Mouse (Mus musculus) forebrain, embryonic 10.5 days (tissue): ENCODE results near the gene Cdkal1. TPM values are rescaled to one million over a fixed set of nuclear protein-coding genes. Genes with fewer than 3 reads are reported as not detected.

ENCODE experiments used
- DNase-seq: peaks from one replicate; pipeline ENCODE4 v3.0.0-alpha.2; 2017; ENCODE audit warnings: low spot score; ENCODE audit errors: extremely low spot score
- H3K27ac ChIP-seq: fragments of 300-500 bp; sonication (generic); 2 replicates; pipeline ENCODE4 v1.5.1; 2016; ENCODE audit warnings: mild to moderate bottlenecking
- H3K27me3 ChIP-seq: fragments of 300-500 bp; sonication (generic); 2 replicates; pipeline ENCODE4 v1.6.1; 2016; ENCODE audit warnings: mild to moderate bottlenecking; ENCODE audit not compliant: poor library complexity, severe bottlenecking
- H3K36me3 ChIP-seq: fragments of 300-500 bp; sonication (generic); replicated peaks from 2 replicates; pipeline ENCODE4 v1.6.1; 2016; ENCODE audit warnings: mild to moderate bottlenecking, moderate library complexity
- H3K4me1 ChIP-seq: fragments of 300-500 bp; sonication (generic); 2 replicates; pipeline ENCODE4 v1.6.1; 2016
- H3K4me3 ChIP-seq: fragments of 300-500 bp; sonication (generic); 2 replicates; pipeline ENCODE4 v1.5.1; 2016; ENCODE audit warnings: mild to moderate bottlenecking, moderate library complexity
- H3K9me3 ChIP-seq: fragments of 300-500 bp; sonication (generic); 2 replicates; pipeline ENCODE4 v1.6.1; 2016; ENCODE audit warnings: mild to moderate bottlenecking, moderate library complexity
- WGBS: fragments of 180-500 bp; shearing (Covaris S2); methylation state at CpG from one replicate; pipeline ENCODE4 v1.1.7; 2016; 5-methylcytosine and 5-hydroxymethylcytosine counted together
- polyA plus RNA-seq: library from polyadenylated mRNA; unstranded; fragments of >200 nt; fragmentation: Nextera tagmentation; extraction: Ambion mirVana; gene quantifications from 2 replicates; pipeline ENCODE4 v1.2.1, GENCODE M21; 2016

The Cdkal1 gene
- polyA plus RNA-seq, result 34.3 and 34.5 TPM in 2 replicates

- H3K4me3 ChIP-seq, result peak within 1 kb of the TSS; percentile 87
- H3K4me1 ChIP-seq, result peaks cover 14% of the 10 kb centered on the region
- H3K36me3 ChIP-seq, result peaks cover 21% of the 10 kb centered on the region
- WGBS, result under 1% methylated on average over 33 of the region's 33 CpGs
- H3K9me3 ChIP-seq, result no peaks in the 10 kb centered on the region
- no peaks in the 10 kb centered on the region for H3K27me3 ChIP-seq
- peak within 1 kb of the TSS; percentile 91 for H3K27ac ChIP-seq
- DNase-seq, result peak; percentile 77
Observed at GRCm38 (mm10) chr13:29855281-29856031, at the start of gene Cdkal1. Cdkal1 (minus strand) TSS chr13:29855674.

GRCm38 (mm10) chr13:29903341-29903740 lies 47.9 kb upstream of the Cdkal1 start:
- WGBS, result 96% methylated on average over 1 of the region's 1 CpGs
- no peak overlapping the region for H3K27ac ChIP-seq

GRCm38 (mm10) chr13:29902676-29903075 lies 47.2 kb upstream of the Cdkal1 start:
- DNase-seq, result no peak
- H3K4me1 ChIP-seq, result no peaks in the 10 kb centered on the region
- 89% methylated on average over 1 of the region's 1 CpGs for WGBS
- no peaks in the 10 kb centered on the region for H3K27me3 ChIP-seq
- peaks cover 64% of the 10 kb centered on the region for H3K36me3 ChIP-seq
- peaks cover 42% of the 10 kb centered on the region for H3K9me3 ChIP-seq
- no peak overlapping the region for H3K4me3 ChIP-seq
- H3K27ac ChIP-seq, result no peak overlapping the region

More at GRCm38 (mm10) chr13:29903341-29903740, 47.9 kb upstream of the Cdkal1 start:
- no peaks in the 10 kb centered on the region for H3K4me1 ChIP-seq
- no peak overlapping the region for H3K4me3 ChIP-seq
- no peaks in the 10 kb centered on the region for H3K27me3 ChIP-seq
- peaks cover 43% of the 10 kb centered on the region for H3K9me3 ChIP-seq
- peaks cover 69% of the 10 kb centered on the region for H3K36me3 ChIP-seq
- no peak for DNase-seq

- WGBS, result 84% methylated on average over 4 of the region's 4 CpGs
- no peak overlapping the region for H3K27ac ChIP-seq
- H3K36me3 ChIP-seq, result peaks cover 55% of the 10 kb centered on the region
Observed at GRCm38 (mm10) chr13:29901641-29902040, 46.2 kb upstream of the Cdkal1 start.

GRCm38 (mm10) chr13:29866780-29867179 lies 11.3 kb upstream of the Cdkal1 start:
- peaks cover 6% of the 10 kb centered on the region for H3K4me1 ChIP-seq
- DNase-seq, result no peak
- H3K9me3 ChIP-seq, result no peaks in the 10 kb centered on the region
- no peaks in the 10 kb centered on the region for H3K27me3 ChIP-seq
- no peak overlapping the region for H3K27ac ChIP-seq
- H3K36me3 ChIP-seq, result no peaks in the 10 kb centered on the region
- H3K4me3 ChIP-seq, result no peak overlapping the region
- WGBS, result 98% methylated on average over 3 of the region's 3 CpGs

More at GRCm38 (mm10) chr13:29901641-29902040, 46.2 kb upstream of the Cdkal1 start:
- H3K4me3 ChIP-seq, result no peak overlapping the region
- no peaks in the 10 kb centered on the region for H3K4me1 ChIP-seq
- H3K27me3 ChIP-seq, result no peaks in the 10 kb centered on the region
- peaks cover 40% of the 10 kb centered on the region for H3K9me3 ChIP-seq
- DNase-seq, result no peak

GRCm38 (mm10) chr13:29864331-29864730 lies 8.9 kb upstream of the Cdkal1 start:
- Histone ChIP-seq H3K4me3 (no peak overlapping the region), H3K27ac (no peak overlapping the region), H3K9me3 (no peaks in the 10 kb centered on the region), H3K27me3 (no peaks in the 10 kb centered on the region), H3K4me1 (peaks cover 6% of the 10 kb centered on the region), H3K36me3 (no peaks in the 10 kb centered on the region)
- WGBS, result 62% methylated on average over 6 of the region's 6 CpGs
- no peak for DNase-seq

- H3K27ac ChIP-seq, result no peak overlapping the region
- no peak for DNase-seq
- H3K27me3 ChIP-seq, result no peaks in the 10 kb centered on the region
- WGBS, result 81% methylated on average over 2 of the region's 2 CpGs
- H3K4me1 ChIP-seq, result peaks cover 6% of the 10 kb centered on the region
- H3K36me3 ChIP-seq, result no peaks in the 10 kb centered on the region
- no peak overlapping the region for H3K4me3 ChIP-seq
- H3K9me3 ChIP-seq, result no peaks in the 10 kb centered on the region
Observed at GRCm38 (mm10) chr13:29860087-29860486, 4.6 kb upstream of the Cdkal1 start.

DNA sequence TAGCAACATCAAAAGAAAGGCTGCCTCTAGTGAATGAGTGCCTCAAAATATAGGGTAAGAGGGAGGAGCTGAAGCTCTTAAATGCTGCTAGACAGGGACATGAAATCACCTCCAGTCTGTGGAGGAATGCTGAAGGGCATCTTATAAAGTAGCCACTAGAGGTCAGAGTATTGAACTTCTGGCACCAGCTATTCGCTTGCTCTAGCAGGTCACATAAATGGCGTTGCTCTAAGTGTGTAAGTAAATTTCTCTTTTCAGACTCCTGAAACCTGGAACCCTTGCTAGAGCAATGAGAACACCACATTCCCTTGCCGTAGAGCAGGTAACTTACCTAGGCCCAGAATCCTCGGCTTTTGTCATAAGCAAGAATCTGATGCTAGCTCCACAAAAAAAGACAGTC lies 2.0 kb upstream of the Cdkal1 start:
- Histone ChIP-seq H3K27me3 (no peaks in the 10 kb centered on the region), H3K27ac (no peak overlapping the region), H3K4me3 (no peak overlapping the region), H3K36me3 (peaks cover 4% of the 10 kb centered on the region; the same call in 1 of the 2 replicates), H3K9me3 (no peaks in the 10 kb centered on the region), H3K4me1 (peaks cover 14% of the 10 kb centered on the region)
- no peak for DNase-seq
- 29% methylated on average over 4 of the region's 4 CpGs for WGBS

DNA sequence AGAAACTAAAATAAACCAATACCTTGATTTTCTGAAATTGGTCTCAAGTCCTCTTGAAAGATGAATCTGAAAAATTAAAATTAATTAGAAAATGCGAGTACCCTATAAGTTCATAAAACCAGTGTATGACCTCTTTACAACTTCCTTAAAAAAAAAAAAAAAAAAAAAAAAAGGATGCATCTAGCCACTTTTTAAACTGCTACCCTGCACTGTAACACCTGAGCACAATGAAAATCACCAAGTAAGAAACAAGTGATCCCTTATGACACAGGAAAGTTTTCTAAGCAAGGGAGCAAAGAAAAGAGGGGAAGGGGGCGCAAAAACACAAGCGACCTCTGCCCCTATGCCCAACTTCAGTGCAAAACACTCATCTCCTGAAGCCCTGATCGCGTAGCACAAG lies 598 bp downstream of the Cdkal1 start:
- no peak for DNase-seq
- peaks cover 27% of the 10 kb centered on the region for H3K36me3 ChIP-seq
- H3K4me3 ChIP-seq, result peak overlapping the region; percentile 87
- 2% methylated on average over 5 of the region's 5 CpGs for WGBS
- peak overlapping the region; percentile 91 for H3K27ac ChIP-seq
- no peaks in the 10 kb centered on the region for H3K9me3 ChIP-seq
- no peaks in the 10 kb centered on the region for H3K27me3 ChIP-seq
- H3K4me1 ChIP-seq, result peaks cover 14% of the 10 kb centered on the region

- H3K36me3 ChIP-seq, result peaks cover 47% of the 10 kb centered on the region
- no peak for DNase-seq
- 71% methylated on average over 5 of the region's 5 CpGs for WGBS
Observed at GRCm38 (mm10) chr13:29838409-29839047, 16.9 kb downstream of the Cdkal1 start.

DNA sequence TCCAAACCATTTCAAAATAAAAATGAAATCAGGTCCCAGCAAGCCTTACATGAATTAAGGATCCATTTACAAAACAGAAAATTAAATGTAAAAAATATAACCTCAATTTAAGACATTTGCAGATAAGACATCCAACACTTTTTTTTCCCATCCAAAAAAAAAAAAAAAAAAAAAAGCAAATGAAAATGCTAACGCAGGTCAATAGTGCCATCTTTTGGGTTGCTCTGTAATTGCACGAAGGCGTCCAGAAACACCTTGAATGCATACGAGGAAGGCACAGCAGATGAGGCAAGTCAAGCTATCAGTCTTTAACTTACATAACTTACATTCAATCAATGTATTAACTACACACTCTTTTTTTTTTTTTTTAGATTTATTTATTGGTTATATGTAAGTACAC lies 20.3 kb downstream of the Cdkal1 start:
- no peak for DNase-seq
- WGBS, result 48% methylated on average over 4 of the region's 4 CpGs
- no peak overlapping the region for H3K27ac ChIP-seq

More at GRCm38 (mm10) chr13:29838409-29839047, 16.9 kb downstream of the Cdkal1 start:
- no peak overlapping the region for H3K4me3 ChIP-seq
- H3K9me3 ChIP-seq, result no peaks in the 10 kb centered on the region
- no peak overlapping the region for H3K27ac ChIP-seq
- H3K27me3 ChIP-seq, result no peaks in the 10 kb centered on the region
- no peaks in the 10 kb centered on the region for H3K4me1 ChIP-seq

DNA sequence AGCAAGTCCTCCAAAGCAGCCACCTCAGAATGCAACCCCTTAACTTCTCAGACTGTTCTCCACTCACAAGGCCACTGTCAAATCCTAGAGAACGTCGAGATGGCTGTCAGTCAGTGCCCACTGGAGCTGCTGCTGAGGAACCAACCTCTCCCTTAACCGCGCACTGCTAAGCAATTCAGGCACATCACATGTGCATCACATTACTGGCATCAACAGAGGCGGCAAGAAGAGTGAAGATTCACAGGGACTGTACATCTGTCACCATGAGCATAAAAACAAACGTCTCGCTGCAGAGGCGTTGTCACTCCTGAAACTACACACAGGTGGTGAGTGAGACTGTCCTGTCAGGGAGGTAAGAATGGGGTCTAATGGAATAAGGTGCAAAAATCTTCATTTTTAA lies 21.7 kb downstream of the Cdkal1 start:
- peaks cover 2% of the 10 kb centered on the region; the same call in 1 of the 2 replicates for H3K4me1 ChIP-seq
- H3K36me3 ChIP-seq, result peaks cover 22% of the 10 kb centered on the region
- H3K27ac ChIP-seq, result 0 out of 2 replicates have a peak overlapping the region, but pooled peaks have one; percentile 35
- no peak for DNase-seq
- no peaks in the 10 kb centered on the region for H3K27me3 ChIP-seq
- H3K9me3 ChIP-seq, result no peaks in the 10 kb centered on the region
- no peak overlapping the region for H3K4me3 ChIP-seq
- WGBS, result 86% methylated on average over 8 of the region's 8 CpGs

More for the DNA sequence above, 20.3 kb downstream of the Cdkal1 start:
- Histone ChIP-seq H3K27me3 (no peaks in the 10 kb centered on the region), H3K4me3 (no peak overlapping the region), H3K9me3 (no peaks in the 10 kb centered on the region), H3K4me1 (peaks cover 2% of the 10 kb centered on the region; the same call in 1 of the 2 replicates), H3K36me3 (peaks cover 23% of the 10 kb centered on the region)

DNA sequence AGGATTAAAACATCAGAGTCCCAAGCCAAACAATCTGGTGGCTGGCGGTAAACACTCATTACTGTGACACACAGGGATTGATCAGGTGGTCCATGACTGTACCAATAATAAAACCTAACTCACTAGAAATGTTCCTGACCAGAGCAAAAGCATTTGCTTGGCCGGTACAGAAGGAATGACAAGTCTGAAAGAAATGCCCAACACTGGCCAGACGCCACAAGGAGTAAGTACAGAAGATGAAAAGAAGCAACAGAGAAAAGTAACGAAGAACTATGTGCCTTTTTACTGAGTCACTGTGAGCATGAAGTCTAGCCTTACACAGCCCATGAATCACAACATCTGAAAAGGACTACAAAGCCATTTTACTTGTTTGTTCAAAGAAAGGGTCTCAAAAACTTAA lies 24.3 kb downstream of the Cdkal1 start:
- no peaks in the 10 kb centered on the region; the same call in 1 of the 2 replicates for H3K36me3 ChIP-seq
- no peak overlapping the region for H3K27ac ChIP-seq
- no peak for DNase-seq
- no peaks in the 10 kb centered on the region for H3K9me3 ChIP-seq
- no peaks in the 10 kb centered on the region for H3K27me3 ChIP-seq
- peaks cover 13% of the 10 kb centered on the region for H3K4me1 ChIP-seq
- 96% methylated on average over 4 of the region's 4 CpGs for WGBS
- no peak overlapping the region for H3K4me3 ChIP-seq
